Mouse (Mus musculus) G1E (cell line): ENCODE data around the gene Ilf3. TPM values are rescaled to one million over a fixed set of nuclear protein-coding genes. Genes with fewer than 3 reads are reported as not detected.

Experiments used
- ATAC-seq: 2 replicates; pipeline ENCODE4 v1.8.0; 2016; ENCODE audit warnings: mild to moderate bottlenecking; ENCODE audit not compliant: insufficient number of reproducible peaks, poor library complexity, low FRiP score, severe bottlenecking; ENCODE audit errors: extremely low read depth
- DNase-seq: peaks from one replicate; pipeline ENCODE4 v3.0.0; 2012; ENCODE audit warnings: low spot score
- H3K27me3 ChIP-seq: 2 replicates; pipeline ENCODE4 v1.6.1; 2012; ENCODE audit warnings: mild to moderate bottlenecking, low read length, inconsistent platforms; ENCODE audit not compliant: insufficient read depth
- H3K36me3 ChIP-seq: replicated peaks from 2 replicates; pipeline ENCODE3; 2012; ENCODE audit warnings: mild to moderate bottlenecking, inconsistent platforms
- H3K4me1 ChIP-seq: 2 replicates; pipeline ENCODE4 v1.6.1; 2012; ENCODE audit warnings: low read depth, low read length, inconsistent platforms, mixed read lengths; ENCODE audit not compliant: insufficient read depth
- H3K4me3 ChIP-seq: 2 replicates; pipeline ENCODE4 v1.5.1; 2012; ENCODE audit warnings: low read depth, mild to moderate bottlenecking, inconsistent platforms, low read length, moderate library complexity, mixed read lengths
- H3K9me3 ChIP-seq: replicated peaks from 2 replicates; pipeline ENCODE4 v1.6.1; 2012; ENCODE audit warnings: inconsistent platforms
- CTCF ChIP-seq: IDR thresholded peaks from 2 replicates; pipeline ENCODE4 v1.5.1; 2012; ENCODE audit warnings: low read depth, low read length, inconsistent platforms, mixed read lengths
- GATA1 ChIP-seq: IDR thresholded peaks from 2 replicates; pipeline ENCODE4 v1.6.1; 2012; ENCODE audit warnings: borderline replicate concordance, low read length, inconsistent platforms, mixed read lengths
- GATA2 ChIP-seq: IDR thresholded peaks from 2 replicates; pipeline ENCODE4 v1.6.1; 2012; ENCODE audit warnings: low read depth, low read length, inconsistent platforms, borderline replicate concordance
- POLR2AphosphoS5 ChIP-seq: IDR thresholded peaks from 2 replicates; pipeline ENCODE4 v1.6.1; 2012; ENCODE audit warnings: low read depth, low read length, inconsistent platforms; ENCODE audit not compliant: insufficient replicate concordance
- TAL1 ChIP-seq: conservative IDR thresholded peaks from 2 replicates; pipeline ENCODE4 v1.6.1; 2012; ENCODE audit warnings: low read depth, low read length, inconsistent platforms, mixed read lengths
- polyA plus RNA-seq: library from polyadenylated mRNA; stranded (reverse); fragments of >175 nt; gene quantifications from 2 replicates; pipeline ENCODE4 v1.2.3, GENCODE M21; 2012
- total RNA-seq, 2 experiments: library from RNA; stranded (forward) in 1 of 2; stranded (reverse) in 1 of 2; fragments of 200-1000 nt in 1 of 2; fragments of >200 nt in 1 of 2; fragmentation: Nextera tagmentation in 1 of 2; gene quantifications; 2 replicates each; pipeline ENCODE4 v1.2.3; 2014 to 2017

Gene Ilf3
- total and polyA plus RNA-seq, 3 experiments, result 81.3 to 123 (median 94.1) TPM

- DNase-seq (no peak), ATAC-seq (no peak)
- Histone ChIP-seq H3K4me3 (no peak overlapping the region), H3K9me3 (no peaks in the 10 kb centered on the region), H3K36me3 (peaks cover 87% of the 10 kb centered on the region), H3K4me1 (peaks cover 50% of the 10 kb centered on the region), H3K27me3 (no peaks in the 10 kb centered on the region)
- TF ChIP-seq GATA1 (no peak), POLR2AphosphoS5 (no peak), GATA2 (no peak), CTCF (no peak), TAL1 (no peak)
Measured at GRCm38 (mm10) chr9:21439914-21440313, 72.2 kb downstream of the Ilf3 start.

DNA sequence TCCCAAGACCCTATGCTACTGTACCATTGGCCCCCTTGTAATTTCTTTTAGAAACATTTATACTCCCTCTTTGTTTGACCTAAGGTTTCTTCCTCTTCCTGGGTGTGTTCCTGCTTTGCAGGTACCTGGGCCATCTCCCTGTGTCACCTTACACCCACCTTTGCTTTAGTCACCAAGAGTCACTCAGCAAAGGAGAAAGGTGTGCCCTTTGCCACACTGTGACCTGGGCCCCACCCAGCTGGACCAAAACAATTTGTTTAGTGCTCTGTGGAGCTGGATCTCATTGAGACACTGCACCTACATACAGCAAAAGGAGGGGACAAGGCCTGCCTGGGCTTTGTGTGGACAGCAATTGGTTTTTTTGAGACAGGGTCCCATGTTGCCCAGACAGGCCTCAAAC, 72.7 kb downstream of the Ilf3 start:
- no peak for ATAC-seq
- peaks cover 48% of the 10 kb centered on the region for H3K4me1 ChIP-seq
- no peak overlapping the region for H3K4me3 ChIP-seq
- TF ChIP-seq POLR2AphosphoS5, result no peak
- no peak for TF ChIP-seq GATA2
- TF ChIP-seq CTCF, result no peak
- no peak for TF ChIP-seq TAL1
- no peak for TF ChIP-seq GATA1
- H3K27me3 ChIP-seq, result no peaks in the 10 kb centered on the region
- DNase-seq, result no peak
- H3K36me3 ChIP-seq, result peaks cover 87% of the 10 kb centered on the region
- no peaks in the 10 kb centered on the region for H3K9me3 ChIP-seq

DNA sequence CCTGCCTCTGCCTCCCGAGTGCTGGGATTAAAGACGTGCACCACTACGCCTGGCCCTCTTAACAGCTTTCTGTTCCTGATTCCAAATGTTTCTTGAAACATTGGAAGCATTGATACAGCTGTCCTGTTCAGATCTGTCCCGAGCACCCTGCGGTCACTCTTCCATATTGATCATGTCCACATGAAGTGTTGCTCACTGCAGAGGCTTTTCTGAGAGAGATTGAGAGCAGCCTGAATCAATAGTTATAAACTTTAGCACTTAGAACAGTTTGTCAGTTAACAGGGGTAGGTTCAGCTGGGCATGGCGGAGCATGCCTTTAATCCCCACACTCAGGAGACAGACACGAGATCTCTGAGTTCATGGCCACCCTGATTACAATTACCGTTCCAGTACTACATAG, 76.2 kb downstream of the Ilf3 start:
- H3K9me3 ChIP-seq, result no peaks in the 10 kb centered on the region
- ATAC-seq, result no peak
- TF ChIP-seq TAL1 (no peak), GATA1 (no peak), GATA2 (no peak), POLR2AphosphoS5 (no peak), CTCF (no peak)
- peaks cover 28% of the 10 kb centered on the region for H3K4me1 ChIP-seq
- H3K4me3 ChIP-seq, result no peak overlapping the region
- peaks cover 93% of the 10 kb centered on the region for H3K36me3 ChIP-seq
- no peaks in the 10 kb centered on the region for H3K27me3 ChIP-seq
- no peak for DNase-seq

GRCm38 (mm10) chr9:21444574-21444973, 76.9 kb downstream of the Ilf3 start:
- DNase-seq (no peak), ATAC-seq (no peak)
- Histone ChIP-seq H3K9me3 (no peaks in the 10 kb centered on the region), H3K4me1 (peaks cover 26% of the 10 kb centered on the region), H3K36me3 (peaks cover 93% of the 10 kb centered on the region), H3K4me3 (no peak overlapping the region), H3K27me3 (no peaks in the 10 kb centered on the region)
- no peak for TF ChIP-seq GATA2
- TF ChIP-seq TAL1, result no peak
- no peak for TF ChIP-seq POLR2AphosphoS5
- TF ChIP-seq GATA1, result no peak
- no peak for TF ChIP-seq CTCF

DNA sequence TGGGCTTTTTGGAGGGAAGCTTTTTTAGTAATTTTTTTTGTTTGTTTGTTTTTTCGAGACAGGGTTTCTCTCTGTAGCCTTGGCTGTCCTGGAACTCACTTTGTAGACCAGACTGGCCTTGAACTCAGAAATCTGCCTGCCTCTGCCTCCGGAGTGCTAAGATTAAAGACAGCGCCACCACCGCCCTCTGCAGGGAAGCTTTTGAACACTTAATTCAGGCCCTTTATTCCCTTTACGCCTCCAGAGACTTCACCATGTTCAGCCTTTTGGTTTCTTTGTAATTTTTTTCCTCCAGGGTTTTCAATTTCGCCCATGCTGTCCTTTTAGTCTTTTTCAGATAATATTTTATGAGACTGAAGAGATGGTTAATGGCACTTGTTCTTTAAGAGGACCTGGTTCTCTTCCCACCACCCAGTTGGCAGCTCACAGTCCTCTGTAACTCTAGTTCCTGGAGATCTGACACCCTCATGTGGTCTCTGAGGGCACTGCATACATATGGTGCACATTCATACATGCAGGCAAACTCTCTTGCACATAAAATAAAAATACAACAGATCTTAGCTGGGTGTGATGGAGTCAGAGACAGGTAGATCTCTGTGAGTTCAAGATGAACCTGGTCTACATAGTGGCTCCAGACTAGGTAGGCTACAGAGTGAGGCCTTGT, 77.5 kb downstream of the Ilf3 start:
- H3K4me3 ChIP-seq, result no peak overlapping the region
- DNase-seq (no peak), ATAC-seq (no peak)
- H3K36me3 ChIP-seq, result peaks cover 94% of the 10 kb centered on the region
- TF ChIP-seq CTCF, result no peak
- no peak for TF ChIP-seq GATA2
- no peak for TF ChIP-seq TAL1
- no peak for TF ChIP-seq POLR2AphosphoS5
- no peak for TF ChIP-seq GATA1
- peaks cover 27% of the 10 kb centered on the region for H3K4me1 ChIP-seq
- no peaks in the 10 kb centered on the region for H3K9me3 ChIP-seq
- H3K27me3 ChIP-seq, result no peaks in the 10 kb centered on the region

DNA sequence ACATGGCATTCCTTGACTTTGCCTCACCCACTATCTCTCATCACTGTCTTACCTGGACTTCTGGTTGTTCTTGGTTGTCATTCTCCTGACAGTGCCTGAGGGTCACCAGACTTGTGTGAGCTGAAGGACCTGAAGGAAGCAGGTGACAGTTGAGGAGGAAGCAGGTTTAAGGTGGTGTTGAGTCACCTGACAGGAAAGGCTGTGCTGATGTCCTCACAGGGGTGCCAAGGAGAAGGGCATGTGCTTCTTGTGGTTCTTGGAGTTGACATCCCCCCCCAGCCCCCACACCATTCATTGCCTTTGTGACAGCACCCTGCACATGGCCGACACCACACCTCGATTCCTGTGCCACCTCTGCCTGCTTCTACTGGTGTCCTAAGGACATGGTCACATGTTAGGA, 80.1 kb downstream of the Ilf3 start:
- no peak for DNase-seq
- Histone ChIP-seq H3K9me3 (no peaks in the 10 kb centered on the region), H3K36me3 (peaks cover 91% of the 10 kb centered on the region), H3K4me1 (peaks cover 40% of the 10 kb centered on the region), H3K4me3 (no peak overlapping the region), H3K27me3 (no peaks in the 10 kb centered on the region)
- TF ChIP-seq GATA2, result no peak
- no peak for TF ChIP-seq CTCF
- ATAC-seq, result no peak

DNA sequence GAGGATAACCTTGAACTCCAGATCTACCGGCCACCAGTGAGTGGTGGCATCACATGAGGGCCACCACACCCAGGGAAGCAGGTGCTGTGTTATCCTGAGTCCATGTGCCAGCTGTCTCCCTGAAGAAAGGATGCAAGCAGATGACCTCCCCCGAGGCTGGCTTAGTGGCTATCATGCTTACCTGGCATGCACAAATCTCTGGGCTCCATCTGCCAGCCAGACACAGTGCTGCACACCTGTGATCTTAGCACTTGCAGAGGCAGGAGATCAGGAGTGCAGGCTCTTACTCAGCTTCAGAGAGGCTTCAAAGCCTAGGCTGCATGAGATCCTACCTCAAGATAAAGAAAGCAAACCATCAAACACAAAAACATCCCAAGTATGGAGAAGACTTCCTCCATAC, 82.0 kb downstream of the Ilf3 start:
- Histone ChIP-seq H3K4me1 (peaks cover 41% of the 10 kb centered on the region), H3K36me3 (peaks cover 87% of the 10 kb centered on the region), H3K4me3 (no peak overlapping the region), H3K9me3 (no peaks in the 10 kb centered on the region), H3K27me3 (no peaks in the 10 kb centered on the region)
- ATAC-seq, result no peak
- TF ChIP-seq GATA2, result no peak
- no peak for TF ChIP-seq POLR2AphosphoS5
- DNase-seq, result no peak
